Mouse (Mus musculus) stomach, embryonic 15.5 days (tissue): ENCODE results near the gene Fam89b. TPM values are rescaled to one million over a fixed set of nuclear protein-coding genes. Genes with fewer than 3 reads are reported as not detected.
A peak's percentile ranks its signal among the peaks of the same experiment; 100 is the strongest.

Experiments used
- ATAC-seq: fragments of 200-750 bp; cut with Nextera tagmentation; 2 replicates; pipeline ENCODE4 v1.8.0; 2017; ENCODE audit warnings: low read depth, moderate number of reproducible peaks, moderate TSS enrichment; ENCODE audit not compliant: insufficient read depth, low FRiP score
- H3K27ac ChIP-seq: fragments of 300-500 bp; sonication (generic); 2 replicates; pipeline ENCODE4 v1.5.1; 2015; ENCODE audit warnings: mild to moderate bottlenecking, inconsistent platforms
- H3K27me3 ChIP-seq: fragments of 300-500 bp; sonication (generic); replicated peaks from 2 replicates; pipeline ENCODE4 v1.6.1; 2015; ENCODE audit warnings: inconsistent platforms
- H3K36me3 ChIP-seq: fragments of 300-500 bp; sonication (generic); 2 replicates; pipeline ENCODE4 v1.6.1; 2015; ENCODE audit warnings: inconsistent platforms
- H3K4me1 ChIP-seq: fragments of 300-500 bp; sonication (generic); 2 replicates; pipeline ENCODE4 v1.6.1; 2015; ENCODE audit warnings: inconsistent platforms
- H3K4me2 ChIP-seq: fragments of 300-500 bp; sonication (generic); 2 replicates; pipeline ENCODE4 v1.6.1; 2015; ENCODE audit warnings: mild to moderate bottlenecking, inconsistent platforms
- H3K4me3 ChIP-seq: fragments of 300-500 bp; sonication (generic); replicated peaks from 2 replicates; pipeline ENCODE4 v1.5.1; 2015; ENCODE audit warnings: inconsistent platforms
- H3K9ac ChIP-seq: fragments of 300-500 bp; sonication (generic); 2 replicates; pipeline ENCODE4 v1.6.1; 2015; ENCODE audit warnings: inconsistent platforms
- H3K9me3 ChIP-seq: fragments of 300-500 bp; sonication (generic); 2 replicates; pipeline ENCODE4 v1.6.1; 2016; ENCODE audit warnings: inconsistent platforms
- WGBS: fragments of 180-500 bp; shearing (Covaris S2); methylation state at CpG from one replicate; pipeline ENCODE4 v1.1.7; 2015; 5-methylcytosine and 5-hydroxymethylcytosine counted together
- polyA plus RNA-seq: library from polyadenylated mRNA; unstranded; fragments of >200 nt; fragmentation: Nextera tagmentation; extraction: Ambion mirVana; gene quantifications from 2 replicates; pipeline ENCODE4 v1.2.1, GENCODE M21; 2015

The Fam89b gene
- polyA plus RNA-seq, 1 experiment from 2014 or later = 81.5 TPM

- Histone ChIP-seq H3K27me3 (no peaks in the 10 kb centered on the region), H3K36me3 (peaks cover 52% of the 10 kb centered on the region), H3K9me3 (no peaks in the 10 kb centered on the region), H3K4me2 (peak within 1 kb of the TSS; percentile 25), H3K4me3 (no peak within 1 kb of the TSS), H3K27ac (peak within 1 kb of the TSS; percentile 89), H3K9ac (no peak within 1 kb of the TSS), H3K4me1 (peaks cover 26% of the 10 kb centered on the region)
- ATAC-seq = no peak
- 62% methylated on average over 17 of the region's 17 CpGs for WGBS
Measured at GRCm38 (mm10) chr19:5704163-5704800, 25.2 kb downstream of the Fam89b start, which contains the start of gene Kcnk7. Gene Kcnk7, plus strand, starts transcription at chr19:5704367.

DNA sequence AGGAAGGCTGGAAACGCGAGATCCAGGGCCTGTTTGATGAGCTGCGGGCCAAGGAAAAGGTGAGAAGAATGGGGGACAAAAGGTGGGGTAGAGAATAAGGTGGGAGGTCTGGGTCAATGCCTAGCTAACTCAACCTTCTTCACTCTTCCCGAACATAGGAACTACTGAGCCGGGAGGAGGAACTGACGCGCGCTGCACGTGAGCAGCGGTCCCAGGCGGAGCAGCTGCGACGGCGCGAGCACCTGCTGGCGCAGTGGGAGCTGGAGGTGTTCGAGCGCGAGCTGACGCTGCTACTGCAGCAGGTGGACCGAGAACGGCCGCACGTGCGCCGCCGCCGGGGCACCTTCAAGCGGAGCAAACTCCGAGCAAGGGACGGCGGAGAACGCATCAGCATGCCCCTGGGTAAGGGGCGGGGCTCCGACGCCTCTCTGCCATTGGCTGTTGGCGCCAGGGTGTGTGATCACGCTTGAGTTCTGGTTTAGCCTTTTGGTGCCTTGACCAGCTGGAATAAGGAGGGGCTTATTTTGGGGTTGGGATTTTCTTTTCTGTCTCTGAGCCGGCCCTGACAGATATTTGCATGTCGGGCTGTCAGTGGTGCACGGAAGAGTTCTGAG, 33.5 kb downstream of the Fam89b start:
- Histone ChIP-seq H3K4me2 (peak overlapping the region; percentile 25; the same call in 1 of the 2 replicates), H3K4me1 (peaks cover 42% of the 10 kb centered on the region), H3K4me3 (no peak overlapping the region), H3K36me3 (peaks cover 77% of the 10 kb centered on the region), H3K9me3 (no peaks in the 10 kb centered on the region), H3K9ac (no peak overlapping the region), H3K27me3 (no peaks in the 10 kb centered on the region), H3K27ac (no peak overlapping the region)
- ATAC-seq = peak; percentile 16
- WGBS = 46% methylated on average over 41 of the region's 41 CpGs

- Histone ChIP-seq H3K9ac (no peak overlapping the region), H3K36me3 (peaks cover 58% of the 10 kb centered on the region), H3K4me1 (peaks cover 51% of the 10 kb centered on the region), H3K4me2 (no peak overlapping the region), H3K27me3 (no peaks in the 10 kb centered on the region), H3K27ac (no peak overlapping the region), H3K9me3 (no peaks in the 10 kb centered on the region), H3K4me3 (no peak overlapping the region)
- no peak for ATAC-seq
- 84% methylated on average over 6 of the region's 6 CpGs for WGBS
Measured at GRCm38 (mm10) chr19:5693801-5694200, 35.7 kb downstream of the Fam89b start.

DNA sequence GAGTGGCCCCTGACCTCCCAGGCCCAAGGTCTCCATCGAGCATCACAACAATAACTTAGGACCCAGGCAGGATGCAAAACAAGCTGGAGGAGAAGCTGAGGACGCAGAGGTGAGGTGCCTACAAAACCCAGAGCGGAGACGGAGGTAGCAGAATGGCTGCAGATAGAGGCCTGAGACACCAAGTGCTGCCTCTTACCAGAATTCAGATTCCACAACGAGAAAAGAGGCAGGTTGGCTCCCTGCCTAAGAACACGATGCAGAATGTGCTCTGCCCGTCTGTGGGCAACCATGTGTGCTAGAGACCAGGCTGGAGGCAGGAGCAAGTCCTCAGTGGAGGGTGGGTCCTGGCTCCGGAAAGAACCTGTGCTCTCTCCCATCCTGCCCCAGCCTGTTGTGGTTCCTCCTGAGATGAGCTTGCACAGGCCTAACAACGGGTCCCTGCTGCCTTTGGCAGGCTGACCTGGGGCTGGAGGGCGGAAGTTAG, 36.5 kb downstream of the Fam89b start:
- no peaks in the 10 kb centered on the region for H3K9me3 ChIP-seq
- peaks cover 49% of the 10 kb centered on the region for H3K36me3 ChIP-seq
- peak overlapping the region; percentile 97 for H3K4me3 ChIP-seq

DNA sequence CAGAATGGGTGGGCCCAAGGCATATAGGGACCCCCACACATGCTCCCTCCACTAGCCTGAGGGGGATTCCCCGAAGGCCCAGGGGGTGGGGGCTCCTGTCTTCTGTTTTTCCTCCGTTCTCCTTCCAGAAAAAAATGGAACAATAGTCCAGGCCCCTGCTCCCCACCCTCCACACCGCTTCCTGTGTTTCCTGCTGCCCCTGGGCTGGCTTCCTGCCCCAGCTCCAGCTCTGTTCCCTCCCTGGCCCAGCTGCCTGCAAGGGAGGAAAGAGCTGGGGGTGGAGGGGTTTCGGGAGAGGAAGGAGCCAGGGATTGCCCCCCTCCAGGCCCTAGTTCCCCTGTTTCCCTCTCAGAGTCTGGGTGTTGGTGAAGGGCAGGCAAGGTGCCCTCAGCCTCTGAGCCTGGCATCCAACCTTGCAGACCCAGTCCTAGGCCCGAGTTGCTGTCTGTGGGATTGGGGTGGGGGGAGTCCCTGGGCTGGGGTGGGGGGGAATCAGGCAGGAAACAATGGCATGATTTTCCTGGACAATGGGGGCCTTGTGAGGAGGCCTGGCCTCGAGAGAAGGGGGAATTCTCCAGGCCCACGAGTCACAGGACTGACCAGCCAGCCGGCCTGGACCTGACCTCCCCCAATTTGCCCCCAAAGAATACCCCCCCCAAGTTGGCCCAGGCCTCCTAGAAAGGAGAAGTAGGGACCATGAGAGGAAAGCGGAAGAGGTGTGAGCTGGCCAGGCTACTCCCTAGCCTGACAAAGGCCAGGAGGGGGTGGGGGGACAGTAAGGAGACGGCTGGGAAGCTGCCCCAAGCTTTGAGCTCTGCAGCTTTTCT, 37.2 kb downstream of the Fam89b start:
- Histone ChIP-seq H3K4me3 (peak overlapping the region; percentile 97), H3K36me3 (peaks cover 43% of the 10 kb centered on the region), H3K4me2 (peak overlapping the region; percentile 99), H3K4me1 (peaks cover 59% of the 10 kb centered on the region), H3K27me3 (no peaks in the 10 kb centered on the region), H3K9ac (peak overlapping the region; percentile 29; the same call in 1 of the 2 replicates), H3K27ac (peak overlapping the region; percentile 95), H3K9me3 (no peaks in the 10 kb centered on the region)
- 54% methylated on average over 10 of the region's 10 CpGs for WGBS
- no peak for ATAC-seq

More for the DNA sequence above, 36.5 kb downstream of the Fam89b start:
- 65% methylated on average over 10 of the region's 10 CpGs for WGBS
- peaks cover 52% of the 10 kb centered on the region for H3K4me1 ChIP-seq
- H3K9ac ChIP-seq = no peak overlapping the region
- no peaks in the 10 kb centered on the region for H3K27me3 ChIP-seq
- H3K27ac ChIP-seq = peak overlapping the region; percentile 95
- no peak for ATAC-seq
- H3K4me2 ChIP-seq = peak overlapping the region; percentile 99

GRCm38 (mm10) chr19:5691601-5692000, 37.9 kb downstream of the Fam89b start:
- Histone ChIP-seq H3K4me2 (peak overlapping the region; percentile 99), H3K4me3 (peak overlapping the region; percentile 97), H3K9me3 (no peaks in the 10 kb centered on the region), H3K36me3 (peaks cover 36% of the 10 kb centered on the region), H3K27me3 (no peaks in the 10 kb centered on the region), H3K9ac (peak overlapping the region; percentile 70), H3K27ac (peak overlapping the region; percentile 95), H3K4me1 (peaks cover 62% of the 10 kb centered on the region)
- 63% methylated on average over 5 of the region's 5 CpGs for WGBS
- ATAC-seq = no peak

DNA sequence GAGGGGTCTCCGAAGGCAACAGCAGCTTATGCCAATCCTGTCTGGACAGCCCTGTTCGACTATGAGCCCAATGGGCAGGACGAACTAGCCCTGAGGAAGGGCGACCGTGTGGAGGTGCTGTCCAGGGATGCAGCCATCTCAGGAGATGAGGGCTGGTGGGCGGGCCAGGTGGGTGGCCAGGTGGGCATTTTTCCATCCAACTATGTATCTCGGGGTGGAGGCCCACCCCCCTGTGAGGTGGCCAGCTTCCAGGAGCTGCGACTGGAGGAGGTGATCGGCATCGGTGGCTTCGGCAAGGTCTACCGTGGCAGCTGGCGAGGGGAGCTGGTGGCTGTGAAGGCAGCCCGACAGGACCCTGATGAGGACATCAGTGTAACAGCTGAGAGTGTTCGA, 39.1 kb downstream of the Fam89b start:
- peaks cover 51% of the 10 kb centered on the region for H3K4me1 ChIP-seq
- no peak for ATAC-seq
- H3K27me3 ChIP-seq = no peaks in the 10 kb centered on the region
- no peaks in the 10 kb centered on the region for H3K9me3 ChIP-seq
- H3K27ac ChIP-seq = peak overlapping the region; percentile 95
- H3K36me3 ChIP-seq = peaks cover 34% of the 10 kb centered on the region
- H3K9ac ChIP-seq = peak overlapping the region; percentile 70
- H3K4me2 ChIP-seq = peak overlapping the region; percentile 99
- H3K4me3 ChIP-seq = peak overlapping the region; percentile 97
- 51% methylated on average over 15 of the region's 15 CpGs for WGBS

GRCm38 (mm10) chr19:5689565-5690342, 39.7 kb downstream of the Fam89b start:
- no peaks in the 10 kb centered on the region for H3K9me3 ChIP-seq
- peak overlapping the region; percentile 70 for H3K9ac ChIP-seq
- H3K27ac ChIP-seq = peak overlapping the region; percentile 95
- peaks cover 34% of the 10 kb centered on the region for H3K36me3 ChIP-seq
- peak overlapping the region; percentile 97 for H3K4me3 ChIP-seq
- peak; percentile 77 for ATAC-seq
- H3K4me1 ChIP-seq = peaks cover 51% of the 10 kb centered on the region
- H3K27me3 ChIP-seq = no peaks in the 10 kb centered on the region
- WGBS = 4% methylated on average over 42 of the region's 42 CpGs
- H3K4me2 ChIP-seq = peak overlapping the region; percentile 99

DNA sequence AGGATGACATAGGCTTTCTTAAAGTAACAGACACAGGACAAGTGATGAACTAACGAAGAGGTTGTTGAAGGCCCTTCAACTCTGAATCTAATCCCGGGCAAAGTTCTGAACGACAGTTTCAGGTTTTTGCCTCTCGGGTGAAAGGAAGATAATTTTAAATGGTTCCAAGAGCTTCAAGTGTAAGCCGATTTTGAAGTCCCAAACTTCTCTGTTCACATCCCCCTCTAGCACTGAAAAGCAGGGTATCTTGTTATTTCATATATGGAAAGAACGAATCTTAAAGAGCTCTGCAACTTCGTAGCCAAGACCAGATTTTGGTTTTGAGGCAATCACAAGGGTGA, 40.4 kb downstream of the Fam89b start:
- H3K4me1 ChIP-seq = peaks cover 49% of the 10 kb centered on the region
- H3K4me2 ChIP-seq = peak overlapping the region; percentile 99
- under 1% methylated on average over 7 of the region's 7 CpGs for WGBS
- H3K4me3 ChIP-seq = peak overlapping the region; percentile 97
- H3K27ac ChIP-seq = peak overlapping the region; percentile 95
- H3K27me3 ChIP-seq = no peaks in the 10 kb centered on the region
- peak overlapping the region; percentile 70 for H3K9ac ChIP-seq
- no peak for ATAC-seq
- peaks cover 34% of the 10 kb centered on the region for H3K36me3 ChIP-seq
- no peaks in the 10 kb centered on the region for H3K9me3 ChIP-seq

DNA sequence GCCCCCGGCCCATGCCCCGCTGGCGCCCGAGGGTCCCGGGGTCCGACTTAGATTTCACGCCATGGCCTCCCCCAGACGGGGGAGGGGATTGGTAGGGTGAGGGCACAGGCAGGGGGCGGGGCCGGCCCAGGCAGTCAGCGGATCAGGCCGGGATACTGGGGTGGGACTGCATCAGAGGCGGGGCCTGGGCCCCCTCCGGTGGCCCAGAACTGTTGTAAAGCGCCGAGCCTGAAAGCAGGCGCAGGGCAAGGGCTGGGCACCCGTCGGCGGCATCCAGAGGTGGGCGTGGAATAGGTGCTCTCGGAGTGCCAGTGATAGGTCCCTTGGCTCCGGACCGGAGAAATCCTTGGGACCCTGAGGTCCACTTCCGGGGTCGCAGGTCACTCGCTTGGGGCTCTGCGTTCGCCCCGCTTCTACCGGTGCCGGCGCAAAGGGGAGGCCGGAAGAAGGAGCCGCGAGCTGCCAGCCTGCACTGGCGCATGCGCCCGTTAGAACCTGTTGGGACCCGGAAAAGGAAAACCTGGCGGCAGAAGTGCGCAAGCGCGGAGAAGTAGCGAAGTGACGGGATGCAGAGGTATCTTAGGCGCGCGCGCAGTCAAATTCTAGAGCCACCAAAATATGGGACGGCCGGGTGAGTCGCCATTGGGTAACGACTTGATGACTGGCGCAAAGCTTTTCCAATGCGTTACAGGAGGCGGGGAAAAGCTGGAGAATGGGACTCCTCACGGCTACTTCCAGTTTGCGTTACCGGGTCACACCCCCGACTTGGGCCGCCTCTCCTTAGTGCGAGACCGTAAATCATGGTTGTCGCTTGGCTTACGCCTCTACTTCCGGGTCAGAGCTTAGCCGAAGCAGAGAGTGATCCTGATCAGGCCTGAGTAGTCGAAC, 41.0 kb downstream of the Fam89b start, which contains the start of the genes Map3k11 and Pcnx3:
Gene Map3k11, plus strand, starts transcription at position 543 of the 888 bp plus-strand sequence.
Gene Pcnx3, minus strand, starts transcription at position 709 of the 888 bp plus-strand sequence.
- peaks cover 45% of the 10 kb centered on the region for H3K4me1 ChIP-seq
- peaks cover 34% of the 10 kb centered on the region for H3K36me3 ChIP-seq
- H3K9ac ChIP-seq = peak within 1 kb of the TSS; percentile 85
- under 1% methylated on average over 67 of the region's 69 CpGs for WGBS
- no peaks in the 10 kb centered on the region for H3K9me3 ChIP-seq
- peak; percentile 90 for ATAC-seq
- H3K27ac ChIP-seq = peak within 1 kb of the TSS; percentile 95
- H3K27me3 ChIP-seq = no peaks in the 10 kb centered on the region
- peak within 1 kb of the TSS; percentile 99 for H3K4me2 ChIP-seq
- H3K4me3 ChIP-seq = peak within 1 kb of the TSS; percentile 97
